Mouse (Mus musculus): Measurements from ENCODE around the gene Spon1. TPM values are rescaled to one million over a fixed set of nuclear protein-coding genes. Genes with fewer than 3 reads are reported as not detected.

Spon1 gene
- polyA plus RNA-seq (2012; ENCODE audit: insufficient read depth, insufficient read length, missing spikeins), result 0.13 TPM in 1 of 2 replicates, not detected in the other

DNA sequence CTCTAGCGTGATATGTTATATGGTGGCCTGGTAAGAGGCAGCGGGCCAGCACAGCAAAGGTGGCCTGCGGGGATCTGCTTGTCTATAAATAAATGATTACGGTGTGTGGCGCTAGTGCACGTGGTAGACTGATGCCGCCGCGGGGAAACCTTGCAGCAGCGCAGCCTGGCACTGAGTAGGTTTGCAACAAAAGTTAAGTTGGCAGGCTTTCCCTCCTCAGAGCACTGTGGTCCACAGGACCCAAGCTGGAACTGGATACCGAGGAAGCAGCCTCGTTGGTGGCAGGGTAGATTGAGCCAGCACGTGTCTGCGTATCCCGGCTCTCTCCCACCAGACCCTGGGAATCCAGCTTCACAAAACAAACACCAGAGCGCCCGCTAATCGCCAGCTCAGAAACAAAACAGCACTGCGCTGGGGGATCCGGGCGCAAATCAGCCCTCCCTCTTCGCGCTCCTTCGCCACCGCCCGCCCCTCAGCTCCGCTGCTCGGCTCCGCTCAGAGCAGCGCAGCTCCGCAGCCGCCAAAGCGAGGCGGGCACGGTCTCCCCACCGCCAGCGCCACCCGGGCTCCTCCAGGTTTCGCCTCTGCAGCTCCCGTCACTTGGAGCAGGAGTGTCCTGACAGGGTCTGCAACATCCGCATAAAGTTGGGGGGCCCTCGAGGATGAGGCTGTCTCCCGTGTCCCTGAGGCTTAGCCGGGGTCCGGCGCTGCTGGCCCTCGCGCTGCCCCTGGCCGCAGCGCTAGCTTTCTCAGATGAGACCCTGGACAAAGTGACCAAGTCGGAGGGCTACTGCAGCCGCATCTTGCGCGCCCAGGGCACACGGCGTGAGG lies at the start of gene Spon1:
Gene Spon1, plus strand, starts transcription at position 332 of the 831 bp plus-strand sequence.
- no peak within 1 kb of the TSS for H3K27ac ChIP-seq (ENCODE audit: insufficient read depth, low read depth, low read length)
- H3K4me3 ChIP-seq (ENCODE audit: insufficient read depth, low read length), result no peak within 1 kb of the TSS
- TF ChIP-seq POLR2A (IDR thresholded peaks at IDR 0.05; ENCODE audit: borderline replicate concordance, low read depth, low read length) (no peak), CTCF (IDR thresholded peaks at IDR 0.05; ENCODE audit: low read depth, low read length) (no peak)
- H3K4me1 ChIP-seq (ENCODE audit: control insufficient read depth, insufficient read depth, low read length), result no peaks in the 10 kb centered on the region

DNA sequence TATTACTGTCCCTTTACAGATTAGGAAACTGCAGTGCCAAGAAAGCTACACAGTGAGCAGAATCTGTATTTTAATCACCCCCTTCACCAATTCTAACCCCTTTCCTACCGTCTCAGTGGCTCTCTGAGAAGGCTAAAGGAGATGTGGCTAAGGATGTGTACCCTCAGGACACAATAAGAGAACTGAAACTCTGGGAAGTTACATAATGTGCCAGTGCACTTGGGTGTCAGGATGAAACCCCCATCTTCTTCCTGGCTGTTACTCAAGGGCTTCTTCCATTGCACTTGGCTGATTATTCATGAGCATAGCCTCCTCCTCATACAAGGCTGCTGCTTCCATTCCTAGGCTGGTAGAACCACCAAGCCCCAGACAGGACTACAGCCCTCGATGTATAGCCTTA lies 43.8 kb upstream of the Spon1 start:
- Histone ChIP-seq H3K4me3 (ENCODE audit: insufficient read depth, low read length) (no peak overlapping the region), H3K27ac (ENCODE audit: insufficient read depth, low read depth, low read length) (no peak overlapping the region), H3K4me1 (ENCODE audit: control insufficient read depth, insufficient read depth, low read length) (no peaks in the 10 kb centered on the region)
- TF ChIP-seq CTCF (IDR thresholded peaks at IDR 0.05; ENCODE audit: low read depth, low read length) (no peak), POLR2A (IDR thresholded peaks at IDR 0.05; ENCODE audit: borderline replicate concordance, low read depth, low read length) (no peak)

DNA sequence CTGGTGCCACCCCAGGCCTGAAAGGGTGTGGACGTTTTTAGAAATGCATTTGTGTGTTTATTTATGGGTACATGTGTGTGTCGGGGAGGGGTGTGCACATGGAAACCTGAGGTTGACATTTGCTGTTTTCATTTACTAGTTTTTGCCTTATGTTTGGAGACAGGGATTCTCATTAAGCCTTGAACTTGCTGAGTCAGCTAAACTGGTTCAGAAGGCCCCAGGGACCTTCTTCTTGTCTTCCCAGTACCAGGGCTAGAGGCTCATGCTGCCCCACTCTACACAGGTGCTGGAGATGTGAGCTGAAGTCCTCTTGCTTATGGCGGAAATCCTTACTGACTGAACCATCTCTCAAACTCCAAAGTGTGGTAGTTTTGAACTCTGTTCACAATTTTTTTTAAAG lies 41.9 kb upstream of the Spon1 start:
- TF ChIP-seq POLR2A (IDR thresholded peaks at IDR 0.05; ENCODE audit: borderline replicate concordance, low read depth, low read length) (no peak), CTCF (IDR thresholded peaks at IDR 0.05; ENCODE audit: low read depth, low read length) (no peak)

DNA sequence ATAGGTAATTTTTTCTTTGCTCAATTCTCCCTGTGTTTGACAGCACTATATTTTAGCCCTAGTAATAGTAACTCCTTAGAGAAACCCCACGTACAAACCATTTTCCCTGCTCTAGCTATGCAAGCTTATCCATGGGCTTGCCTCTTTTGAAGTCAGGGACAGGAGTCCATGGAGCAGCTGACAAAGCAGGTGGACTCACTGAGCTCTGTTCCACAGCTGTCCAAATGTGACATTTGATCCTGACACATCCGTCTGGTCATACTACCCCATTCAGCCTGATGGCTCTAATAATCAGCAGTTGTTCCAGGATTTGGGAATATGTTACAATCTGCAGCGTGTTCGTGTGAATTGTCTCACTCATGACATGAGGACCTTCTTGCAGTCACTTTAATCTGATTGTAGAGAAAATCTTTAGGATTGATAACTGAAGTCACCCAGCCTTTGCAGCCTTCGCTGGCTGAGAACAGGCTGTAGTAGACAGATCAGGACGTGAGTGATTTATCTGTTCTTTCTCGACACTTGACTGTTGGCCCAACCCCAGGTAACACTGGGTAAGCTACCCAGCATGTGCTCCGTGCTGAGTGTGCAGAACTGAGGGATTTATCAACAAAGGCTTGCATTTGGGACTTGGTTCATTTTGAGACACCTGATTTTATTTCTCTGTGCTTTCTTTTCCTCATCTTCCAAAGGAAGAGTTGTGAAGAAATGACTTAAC lies 37.6 kb upstream of the Spon1 start:
- H3K27ac ChIP-seq (ENCODE audit: insufficient read depth, low read depth, low read length), result no peak overlapping the region
- H3K4me1 ChIP-seq (ENCODE audit: control insufficient read depth, insufficient read depth, low read length), result no peaks in the 10 kb centered on the region
- no peak for TF ChIP-seq CTCF (IDR thresholded peaks at IDR 0.05; ENCODE audit: low read depth, low read length)
- no peak for TF ChIP-seq POLR2A (IDR thresholded peaks at IDR 0.05; ENCODE audit: borderline replicate concordance, low read depth, low read length)
- H3K4me3 ChIP-seq (ENCODE audit: insufficient read depth, low read length), result no peak overlapping the region

More for the DNA sequence above, 41.9 kb upstream of the Spon1 start:
- no peak overlapping the region for H3K4me3 ChIP-seq (ENCODE audit: insufficient read depth, low read length)
- no peaks in the 10 kb centered on the region for H3K4me1 ChIP-seq (ENCODE audit: control insufficient read depth, insufficient read depth, low read length)
- H3K27ac ChIP-seq (ENCODE audit: insufficient read depth, low read depth, low read length), result no peak overlapping the region

DNA sequence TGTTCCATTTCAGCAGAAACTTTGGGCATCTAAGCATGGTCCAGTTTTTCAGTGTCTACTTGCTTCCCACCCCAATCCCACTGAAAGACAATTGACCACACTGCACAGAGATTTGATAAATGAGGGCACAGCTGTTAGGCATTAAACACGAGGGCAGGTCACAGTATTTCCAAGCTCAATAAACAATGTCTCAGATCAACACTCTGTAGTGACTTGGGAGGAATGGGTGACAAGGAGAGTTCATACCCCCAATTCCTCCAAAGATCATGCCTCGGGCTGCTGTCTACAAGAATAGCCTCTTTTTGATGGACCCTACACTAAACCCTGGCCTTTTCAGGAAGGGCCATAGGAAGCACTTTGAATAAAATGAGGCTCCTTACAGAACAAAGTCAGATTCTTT lies 36.9 kb upstream of the Spon1 start:
- TF ChIP-seq POLR2A (IDR thresholded peaks at IDR 0.05; ENCODE audit: borderline replicate concordance, low read depth, low read length), result no peak
- TF ChIP-seq CTCF (IDR thresholded peaks at IDR 0.05; ENCODE audit: low read depth, low read length), result no peak

DNA sequence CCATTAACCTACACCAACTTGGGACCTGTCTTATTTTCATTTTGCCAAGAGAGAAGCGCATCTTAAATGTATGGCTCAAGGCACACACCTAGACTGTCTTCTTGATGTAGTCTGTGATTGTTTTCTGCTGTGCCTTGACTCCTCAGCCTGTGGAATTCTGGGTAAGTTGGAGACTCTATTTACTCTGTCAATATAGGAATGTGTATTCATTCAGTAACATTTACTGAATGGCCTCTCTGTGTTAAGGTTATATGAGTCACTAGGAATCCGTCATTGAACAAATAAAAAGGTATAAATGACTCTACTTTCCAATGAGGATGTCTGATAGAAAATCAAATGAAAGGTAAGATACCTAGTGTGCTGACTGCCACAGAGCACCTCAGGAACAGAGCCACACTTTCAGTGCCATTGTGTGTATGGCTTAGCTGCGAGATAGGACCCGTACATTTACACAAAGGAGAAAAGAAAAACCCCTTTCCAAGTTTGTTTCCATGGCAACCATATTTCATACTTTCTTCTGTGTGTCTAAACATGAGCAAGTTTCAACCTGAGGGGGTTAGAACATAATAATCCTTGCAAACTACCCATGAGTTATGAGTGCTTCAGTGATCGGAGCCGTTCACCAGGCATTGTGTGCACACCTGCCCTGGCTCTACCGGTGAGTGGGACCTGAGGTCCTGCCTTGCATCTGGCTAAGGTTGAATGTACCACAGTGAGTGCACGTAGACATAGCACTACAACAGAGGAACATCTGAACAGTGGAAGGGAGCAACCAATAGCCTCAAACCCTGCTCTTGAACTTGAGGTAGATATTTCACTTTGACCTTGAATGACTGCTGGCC lies 35.2 kb upstream of the Spon1 start:
- no peak for TF ChIP-seq CTCF (IDR thresholded peaks at IDR 0.05; ENCODE audit: low read depth, low read length)
- no peak for TF ChIP-seq POLR2A (IDR thresholded peaks at IDR 0.05; ENCODE audit: borderline replicate concordance, low read depth, low read length)
- H3K4me1 ChIP-seq (ENCODE audit: control insufficient read depth, insufficient read depth, low read length), result no peaks in the 10 kb centered on the region

More for the DNA sequence above, 36.9 kb upstream of the Spon1 start:
- Histone ChIP-seq H3K4me3 (ENCODE audit: insufficient read depth, low read length) (no peak overlapping the region), H3K27ac (ENCODE audit: insufficient read depth, low read depth, low read length) (no peak overlapping the region), H3K4me1 (ENCODE audit: control insufficient read depth, insufficient read depth, low read length) (no peaks in the 10 kb centered on the region)

DNA sequence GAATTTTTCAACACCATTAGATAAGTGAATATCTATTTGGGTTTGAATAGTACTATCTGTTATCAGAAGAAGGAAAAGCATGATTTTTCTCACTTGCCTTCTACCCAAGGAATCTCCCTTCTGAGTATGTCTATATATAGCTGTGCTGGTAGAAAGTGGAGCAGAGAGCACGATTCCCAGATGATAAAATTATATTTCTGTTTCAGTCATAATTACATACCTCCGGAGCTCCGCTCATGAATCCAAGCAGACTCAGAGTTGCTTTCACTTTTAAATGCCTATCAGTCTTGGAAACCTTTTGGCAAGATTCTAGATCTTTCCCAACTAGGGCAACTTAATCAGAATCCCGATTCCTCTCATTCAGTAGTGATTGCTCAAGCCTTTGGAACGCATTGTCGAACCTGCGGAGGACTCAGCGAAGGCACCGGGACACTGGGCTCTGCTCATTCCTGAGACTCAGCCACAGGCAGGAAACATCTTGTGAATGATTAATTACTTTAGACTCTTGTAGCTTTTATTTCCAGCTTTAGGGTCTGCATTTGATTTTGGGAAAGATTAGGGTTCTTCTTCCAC lies 27.9 kb upstream of the Spon1 start:
- no peaks in the 10 kb centered on the region for H3K4me1 ChIP-seq (ENCODE audit: control insufficient read depth, insufficient read depth, low read length)
- H3K27ac ChIP-seq (ENCODE audit: insufficient read depth, low read depth, low read length), result no peak overlapping the region
- H3K4me3 ChIP-seq (ENCODE audit: insufficient read depth, low read length), result no peak overlapping the region
- no peak for TF ChIP-seq CTCF (IDR thresholded peaks at IDR 0.05; ENCODE audit: low read depth, low read length)

More for the DNA sequence above, 35.2 kb upstream of the Spon1 start:
- no peak overlapping the region for H3K4me3 ChIP-seq (ENCODE audit: insufficient read depth, low read length)
- H3K27ac ChIP-seq (ENCODE audit: insufficient read depth, low read depth, low read length), result no peak overlapping the region

DNA sequence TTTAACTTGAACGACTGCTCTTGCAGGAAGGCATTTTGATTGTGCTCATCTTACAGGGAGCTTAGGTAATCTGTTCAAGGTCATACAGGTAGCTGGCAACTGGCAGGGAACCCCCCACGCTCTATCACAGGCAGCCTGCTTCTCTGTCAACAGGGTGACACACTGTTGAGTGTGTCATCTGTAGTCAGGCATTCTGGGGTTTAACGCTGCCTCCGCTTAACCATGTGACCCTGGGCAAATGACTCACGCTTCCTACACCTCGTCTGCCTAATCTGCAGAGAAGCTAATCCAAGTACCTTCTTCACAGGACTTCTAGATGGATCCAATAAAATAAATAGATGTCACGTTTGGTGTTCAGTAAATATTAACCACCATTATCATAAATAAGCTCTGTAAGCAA lies 26.6 kb upstream of the Spon1 start:
- TF ChIP-seq CTCF (IDR thresholded peaks at IDR 0.05; ENCODE audit: low read depth, low read length), result no peak
- TF ChIP-seq POLR2A (IDR thresholded peaks at IDR 0.05; ENCODE audit: borderline replicate concordance, low read depth, low read length), result no peak
- Histone ChIP-seq H3K4me1 (ENCODE audit: control insufficient read depth, insufficient read depth, low read length) (no peaks in the 10 kb centered on the region), H3K27ac (ENCODE audit: insufficient read depth, low read depth, low read length) (no peak overlapping the region), H3K4me3 (ENCODE audit: insufficient read depth, low read length) (no peak overlapping the region)

DNA sequence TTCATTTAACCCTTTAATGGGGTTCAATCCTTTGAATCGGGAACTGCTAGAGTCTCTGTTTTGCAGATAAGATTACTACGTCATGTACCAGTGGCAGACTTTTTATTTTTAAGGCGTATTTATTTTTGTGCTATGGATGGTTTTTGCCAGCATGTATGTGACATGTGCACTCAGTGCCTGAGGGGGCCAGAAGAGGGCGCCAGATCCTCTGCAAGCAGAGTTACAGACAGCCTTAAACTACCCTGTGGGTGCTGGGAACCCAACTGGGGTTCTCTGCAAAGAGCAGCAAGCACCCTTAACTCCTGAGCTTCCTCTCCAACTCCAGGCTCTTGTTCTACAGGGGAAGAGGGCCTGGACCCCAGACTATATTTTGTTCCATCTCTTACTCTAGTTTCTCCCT lies 23.2 kb upstream of the Spon1 start:
- H3K4me1 ChIP-seq (ENCODE audit: control insufficient read depth, insufficient read depth, low read length), result no peaks in the 10 kb centered on the region
- H3K4me3 ChIP-seq (ENCODE audit: insufficient read depth, low read length), result no peak overlapping the region
- no peak overlapping the region for H3K27ac ChIP-seq (ENCODE audit: insufficient read depth, low read depth, low read length)
- TF ChIP-seq POLR2A (IDR thresholded peaks at IDR 0.05; ENCODE audit: borderline replicate concordance, low read depth, low read length), result no peak
- no peak for TF ChIP-seq CTCF (IDR thresholded peaks at IDR 0.05; ENCODE audit: low read depth, low read length)

Measured in bone marrow macrophage, adult 2 months (primary cell).